Mouse (Mus musculus) bone marrow, adult 2 months (tissue): ENCODE data around the gene Lst1.

Experiments
- CTCF ChIP-seq: fragments of 200-500 bp; IDR thresholded peaks from 2 replicates; pipeline ENCODE4 v1.5.1; 2011; ENCODE audit warnings: low read length, control low read depth; ENCODE audit not compliant: control insufficient read depth, insufficient read depth
- POLR2A ChIP-seq: fragments of 200-500 bp; IDR thresholded peaks from 2 replicates; pipeline ENCODE4 v1.6.1; 2011; ENCODE audit warnings: low read depth, mild to moderate bottlenecking, control low read depth, low read length, borderline replicate concordance; ENCODE audit not compliant: control insufficient read depth

- TF ChIP-seq POLR2A (peak; percentile 48; the same call in 1 of the 2 replicates), CTCF (no peak)
Measured at GRCm38 (mm10) chr17:35193881-35194843, 5.9 kb upstream of the Lst1 start, which contains the start of gene Ltb.
